Mouse (Mus musculus) CH12.LX (cell line): ENCODE data around the gene Pkhd1. TPM values are rescaled to one million over a fixed set of nuclear protein-coding genes. Genes with fewer than 3 reads are reported as not detected.

ENCODE experiments used
- DNase-seq: peaks from one replicate; pipeline ENCODE4 v3.0.0-alpha.2; 2013; ENCODE audit errors: extremely low read depth
- H3K27ac ChIP-seq: 2 replicates; pipeline ENCODE4 v1.5.1; 2012; ENCODE audit warnings: low read depth, mild to moderate bottlenecking, control low read depth, moderate library complexity; ENCODE audit not compliant: insufficient read depth
- H3K27me3 ChIP-seq: replicated peaks from 2 replicates; pipeline ENCODE3; 2012; ENCODE audit warnings: inconsistent platforms
- H3K36me3 ChIP-seq, 2 experiments: replicated peaks in 1 of 2; 2 replicates each; pipeline versions ENCODE3 to v1.6.1; 2012; ENCODE audit warnings: inconsistent platforms in 1 of 2, low read length in 1 of 2, mild to moderate bottlenecking in 1 of 2, mixed read lengths in 1 of 2, moderate library complexity in 1 of 2; ENCODE audit not compliant: control insufficient read depth in 1 of 2, insufficient read depth in 1 of 2
- H3K4me1 ChIP-seq, 2 experiments: 2 replicates each; pipeline ENCODE4 v1.6.1; 2012; ENCODE audit warnings: inconsistent platforms in 1 of 2, moderate library complexity in 1 of 2; ENCODE audit not compliant: insufficient read depth in 2 of 2, control insufficient read depth in 1 of 2
- H3K4me2 ChIP-seq: 2 replicates; pipeline ENCODE4 v1.6.1; 2012; ENCODE audit warnings: low read depth, mild to moderate bottlenecking, control low read depth; ENCODE audit not compliant: poor library complexity, insufficient read depth, severe bottlenecking
- H3K4me3 ChIP-seq, 3 experiments: fragments of 150-350 bp in 1 of 3; sonication (generic) in 1 of 3; replicated peaks in 1 of 3; 2 replicates each; pipeline versions ENCODE3 to v1.5.1; 2011 to 2012; ENCODE audit warnings: low read depth in 2 of 3, low read length in 2 of 3, mild to moderate bottlenecking in 2 of 3, moderate library complexity in 2 of 3, control low read depth in 1 of 3, improper control_type of control experiment in 1 of 3, inconsistent platforms in 1 of 3, mixed read lengths in 1 of 3; ENCODE audit not compliant: poor library complexity in 1 of 3
- H3K79me2 ChIP-seq: replicated peaks from 2 replicates; pipeline ENCODE4 v1.6.1; 2012; ENCODE audit warnings: mild to moderate bottlenecking, moderate library complexity; ENCODE audit not compliant: control insufficient read depth, poor library complexity, insufficient read depth, severe bottlenecking; ENCODE audit errors: extremely low read depth
- H3K9ac ChIP-seq: 2 replicates; pipeline ENCODE4 v1.6.1; 2012; ENCODE audit warnings: low read depth, mild to moderate bottlenecking, control low read depth, moderate library complexity; ENCODE audit not compliant: insufficient read depth
- H3K9me3 ChIP-seq: replicated peaks from 2 replicates; pipeline ENCODE3; 2012; ENCODE audit warnings: low read length, inconsistent platforms, mixed read lengths
- ELF1 ChIP-seq: IDR thresholded peaks from 2 replicates; pipeline ENCODE4 v1.6.1; 2014; ENCODE audit warnings: low read depth, mild to moderate bottlenecking, inconsistent platforms, low read length, improper control_type of control experiment
- GABPA ChIP-seq: IDR thresholded peaks from 2 replicates; pipeline ENCODE4 v1.6.1; 2012; ENCODE audit warnings: low read depth, low read length, improper control_type of control experiment, inconsistent platforms; ENCODE audit not compliant: insufficient replicate concordance
- IRF4 ChIP-seq: IDR thresholded peaks from 2 replicates; pipeline ENCODE4 v1.6.1; 2014; ENCODE audit warnings: low read depth, mild to moderate bottlenecking, inconsistent platforms, low read length, improper control_type of control experiment
- JUND ChIP-seq: conservative IDR thresholded peaks from 2 replicates; pipeline ENCODE4 v1.6.1; 2011; ENCODE audit warnings: low read depth, low read length, improper control_type of control experiment
- MAFK ChIP-seq: IDR thresholded peaks from 2 replicates; pipeline ENCODE4 v1.6.1; 2011; ENCODE audit warnings: low read length, improper control_type of control experiment; ENCODE audit not compliant: insufficient replicate concordance
- MAZ ChIP-seq: IDR thresholded peaks from 2 replicates; pipeline ENCODE4 v1.6.1; 2012; ENCODE audit warnings: low read depth, mild to moderate bottlenecking, inconsistent platforms, low read length, improper control_type of control experiment, moderate library complexity
- MEF2A ChIP-seq: IDR thresholded peaks from 2 replicates; pipeline ENCODE4 v1.6.1; 2014; ENCODE audit warnings: low read depth, mild to moderate bottlenecking, inconsistent platforms, low read length, improper control_type of control experiment, borderline replicate concordance
- NELFE ChIP-seq: IDR thresholded peaks from 2 replicates; pipeline ENCODE4 v1.6.1; 2011; ENCODE audit warnings: low read depth, low read length, improper control_type of control experiment
- NRF1 ChIP-seq: IDR thresholded peaks from 2 replicates; pipeline ENCODE4 v1.6.1; 2014; ENCODE audit warnings: low read depth, mild to moderate bottlenecking, inconsistent platforms, low read length, improper control_type of control experiment, moderate library complexity
- PAX5 ChIP-seq: IDR thresholded peaks from 2 replicates; pipeline ENCODE4 v1.6.1; 2012; ENCODE audit warnings: low read length, inconsistent platforms, mixed read lengths
- POLR2A ChIP-seq: IDR thresholded peaks from 2 replicates; pipeline ENCODE4 v1.6.1; 2011; ENCODE audit warnings: low read depth, mild to moderate bottlenecking, improper control_type of control experiment, low read length
- POLR2AphosphoS2 ChIP-seq: IDR thresholded peaks from 2 replicates; pipeline ENCODE4 v1.6.1; 2011; ENCODE audit warnings: low read depth, low read length, improper control_type of control experiment
- RAD21 ChIP-seq: IDR thresholded peaks from 2 replicates; pipeline ENCODE4 v1.6.1; 2011; ENCODE audit warnings: low read depth, mild to moderate bottlenecking, low read length, improper control_type of control experiment, moderate library complexity
- UBTF ChIP-seq: IDR thresholded peaks from 2 replicates; pipeline ENCODE4 v1.6.1; 2012; ENCODE audit warnings: low read depth, mild to moderate bottlenecking, inconsistent platforms, low read length, improper control_type of control experiment, moderate library complexity
- ZKSCAN1 ChIP-seq: IDR thresholded peaks from 2 replicates; pipeline ENCODE4 v1.6.1; 2012; ENCODE audit warnings: low read depth, inconsistent platforms, low read length, improper control_type of control experiment, borderline replicate concordance
- ZNF384 ChIP-seq: IDR thresholded peaks from 2 replicates; pipeline ENCODE4 v1.6.1; 2012; ENCODE audit warnings: low read depth, low read length, improper control_type of control experiment, inconsistent platforms
- dilution Hi-C: fragments of 300-500 bp; cut with MboI; formaldehyde crosslinking; loops from 2 replicates; pipeline ENCODE4 v1.14.3; 2020; ENCODE audit warnings: low sequenced_read_pairs; ENCODE audit not compliant: extremely low pct_unique_long_range_greater_than_20kb, extremely low pct_ligation_motif_present
- in situ Hi-C: fragments of 300-500 bp; cut with MboI; formaldehyde crosslinking; loops from 3 replicates; pipeline ENCODE4 v1.14.3; 2019; ENCODE audit warnings: low sequenced_read_pairs, low pct_ligation_motif_present, low pct_unique_long_range_greater_than_20kb, mixed read lengths
- polyA plus RNA-seq: library from polyadenylated mRNA; unstranded; fragments of >175 nt; gene quantifications from 2 replicates; pipeline ENCODE4 v1.2.1, GENCODE M21; 2012; ENCODE audit warnings: low read depth; ENCODE audit not compliant: insufficient read length
- total RNA-seq, 2 experiments: library from RNA; depleted of rRNA; stranded (reverse); fragments of 300-350 nt in 1 of 2; fragments of >200 nt in 1 of 2; gene quantifications; 2 replicates each; pipeline ENCODE4 v1.2.3; 2012 to 2014

The Pkhd1 gene
- total and polyA plus RNA-seq, 3 experiments, result not detected

- no peaks in the 10 kb centered on the region for H3K79me2 ChIP-seq
- no peaks in the 10 kb centered on the region for H3K4me1 ChIP-seq
- no peak overlapping the region for H3K4me3 ChIP-seq
- no peaks in the 10 kb centered on the region for H3K27me3 ChIP-seq
- dilution Hi-C loops, result no loop called here
- H3K4me2 ChIP-seq, result no peak overlapping the region
- no peak overlapping the region for H3K9ac ChIP-seq
- TF ChIP-seq MEF2A, result no peak
- no peak for TF ChIP-seq ZKSCAN1
- no peak for TF ChIP-seq IRF4
- TF ChIP-seq UBTF, result no peak
- no peak for TF ChIP-seq ZNF384
- no peak for TF ChIP-seq PAX5
- no peak for TF ChIP-seq JUND
- TF ChIP-seq ELF1, result no peak
- TF ChIP-seq MAZ, result no peak
- no peak for TF ChIP-seq MAFK
- no peak for TF ChIP-seq NELFE
- TF ChIP-seq RAD21, result no peak
- H3K36me3 ChIP-seq, result no peaks in the 10 kb centered on the region
- no peak overlapping the region for H3K27ac ChIP-seq
- no peak for DNase-seq
- H3K9me3 ChIP-seq, result peaks cover 5% of the 10 kb centered on the region
- in situ Hi-C loops, result loop anchor here (25.0 kb wide), 1 partner anchor 209 kb away; no protein-coding TSS in a partner anchor
These were observed 314.8 kb downstream of the Pkhd1 start for GRCm38 (mm10) chr1:20302943-20303578.

- no peaks in the 10 kb centered on the region for H3K36me3 ChIP-seq
- H3K79me2 ChIP-seq, result no peaks in the 10 kb centered on the region
- H3K4me1 ChIP-seq, result no peaks in the 10 kb centered on the region
- H3K27me3 ChIP-seq, result no peaks in the 10 kb centered on the region
- no peak overlapping the region for H3K27ac ChIP-seq
- dilution Hi-C loops, result no loop called here
- no peak overlapping the region for H3K4me3 ChIP-seq
- no peak overlapping the region for H3K9ac ChIP-seq
- in situ Hi-C loops, result loop anchor here (25.0 kb wide), 1 partner anchor 210 kb away; no protein-coding TSS in a partner anchor
- TF ChIP-seq JUND (no peak), UBTF (no peak), IRF4 (no peak), POLR2A (no peak), MAZ (no peak), NRF1 (no peak), POLR2AphosphoS2 (no peak), GABPA (no peak)
- H3K9me3 ChIP-seq, result peaks cover 6% of the 10 kb centered on the region
- no peak for DNase-seq
- no peak overlapping the region for H3K4me2 ChIP-seq
These were observed 315.5 kb downstream of the Pkhd1 start for GRCm38 (mm10) chr1:20302187-20302942.
